Mouse (Mus musculus): ENCODE results near the gene Hapln4. TPM values are rescaled to one million over a fixed set of nuclear protein-coding genes. Genes with fewer than 3 reads are reported as not detected.
"Not testable (repeated sequence)": the region's sequence is repeated elsewhere in the genome, so short reads cannot be mapped to it uniquely, and the experiment has no call there.

Gene Hapln4
- polyA plus RNA-seq, 1 experiment, result 6.0 TPM

DNA sequence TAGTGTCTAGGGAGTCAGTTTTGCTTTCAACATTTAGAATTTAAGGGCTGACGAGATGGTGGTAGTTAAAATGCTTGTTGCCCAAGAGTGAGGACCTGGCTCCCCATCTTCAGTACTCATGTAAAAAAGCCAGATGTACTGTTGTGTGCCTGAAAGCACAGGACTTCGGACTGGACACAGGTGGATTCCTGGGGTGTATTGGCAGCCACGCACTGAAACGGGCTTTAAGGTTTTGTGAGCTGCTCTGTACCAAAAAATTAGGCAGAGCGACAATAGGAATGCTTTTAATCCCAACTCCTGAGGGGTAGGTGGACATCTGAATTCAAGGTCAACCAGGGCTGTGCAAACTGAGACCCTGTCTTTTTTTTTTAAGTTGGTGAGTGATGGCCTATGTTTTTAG, 39.3 kb upstream of the Hapln4 start:
- H3K4me3 ChIP-seq, result peak overlapping the region; percentile 89
- no peaks in the 10 kb centered on the region for H3K27me3 ChIP-seq (ENCODE audit: control insufficient read depth, insufficient read depth, insufficient read length)

DNA sequence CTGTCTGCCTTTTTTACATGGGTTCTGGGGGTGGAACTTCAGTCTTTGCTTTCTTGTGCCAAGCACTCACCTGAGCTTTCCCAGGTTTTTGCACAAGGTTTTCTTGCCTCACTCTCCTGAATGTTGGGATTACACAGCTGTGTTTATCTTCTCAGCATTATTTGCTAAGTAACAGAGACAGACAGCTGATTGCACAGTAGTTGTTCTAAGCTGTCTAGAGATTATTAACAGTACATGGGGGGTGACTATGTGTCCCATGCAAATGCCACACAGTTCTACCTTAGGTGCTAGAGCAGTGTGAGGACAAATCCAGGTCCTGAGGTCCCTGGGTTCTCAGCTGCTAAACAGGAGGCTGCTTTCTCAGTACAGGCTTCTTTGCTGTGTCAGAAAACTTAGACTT, 33.6 kb upstream of the Hapln4 start:
- TF ChIP-seq TCF3 (IDR thresholded peaks at IDR 0.05; ENCODE audit: insufficient read length, low read depth) (no peak), MYOD1 (IDR thresholded peaks at IDR 0.05; ENCODE audit: control insufficient read depth in 1 of 3, insufficient read length in 2 of 3, low read depth in 2 of 3) (no peak), E2F4 (IDR thresholded peaks at IDR 0.05; ENCODE audit: insufficient read depth) (no peak), USF1 (IDR thresholded peaks at IDR 0.05; ENCODE audit: low read depth) (no peak), MYOG (IDR thresholded peaks at IDR 0.05; ENCODE audit: control insufficient read depth in 1 of 3, insufficient read depth in 1 of 3, insufficient read length in 2 of 3, low read depth in 2 of 3) (no peak), SRF (IDR thresholded peaks at IDR 0.05; ENCODE audit: control insufficient read depth, insufficient read length, low read depth) (no peak), CEBPB (IDR thresholded peaks at IDR 0.05; ENCODE audit: insufficient read depth, poor library complexity, severe bottlenecking) (no peak), REST (IDR thresholded peaks at IDR 0.05; ENCODE audit: insufficient read depth, insufficient read length) (no peak), MAX (IDR thresholded peaks at IDR 0.05; ENCODE audit: low read depth) (no peak), POLR2AphosphoS2 (IDR thresholded peaks at IDR 0.05; ENCODE audit: insufficient read length, low read depth) (no peak), TCF12 (IDR thresholded peaks at IDR 0.05; ENCODE audit: insufficient read depth, poor library complexity, severe bottlenecking) (no peak), POLR2A (IDR thresholded peaks at IDR 0.05; ENCODE audit: insufficient read length, low read depth) (no peak)
- Histone ChIP-seq H3K4me2 (ENCODE audit: low read depth) (no peak overlapping the region), H3ac (ENCODE audit: control insufficient read depth, insufficient read length) (no peak overlapping the region)

More for the DNA sequence above, 39.3 kb upstream of the Hapln4 start:
- Histone ChIP-seq H3K4me2 (ENCODE audit: low read depth) (peak overlapping the region; percentile 99), H3ac (ENCODE audit: control insufficient read depth, insufficient read length) (no peak overlapping the region), H3K36me3 (ENCODE audit: control insufficient read depth, insufficient read depth) (no peaks in the 10 kb centered on the region), H3K79me2 (ENCODE audit: control insufficient read depth, insufficient read depth) (peaks cover 79% of the 10 kb centered on the region)
- TF ChIP-seq TCF3 (IDR thresholded peaks at IDR 0.05; ENCODE audit: insufficient read length, low read depth) (no peak), MYOG (IDR thresholded peaks at IDR 0.05; ENCODE audit: control insufficient read depth in 1 of 3, insufficient read depth in 1 of 3, insufficient read length in 2 of 3, low read depth in 2 of 3) (no peak), MYOD1 (IDR thresholded peaks at IDR 0.05; ENCODE audit: control insufficient read depth in 1 of 3, insufficient read length in 2 of 3, low read depth in 2 of 3) (no peak), E2F4 (IDR thresholded peaks at IDR 0.05; ENCODE audit: insufficient read depth) (no peak), USF1 (IDR thresholded peaks at IDR 0.05; ENCODE audit: low read depth) (no peak), POLR2A (IDR thresholded peaks at IDR 0.05; ENCODE audit: insufficient read length, low read depth) (no peak), CEBPB (IDR thresholded peaks at IDR 0.05; ENCODE audit: insufficient read depth, poor library complexity, severe bottlenecking) (no peak), TCF12 (IDR thresholded peaks at IDR 0.05; ENCODE audit: insufficient read depth, poor library complexity, severe bottlenecking) (no peak), REST (IDR thresholded peaks at IDR 0.05; ENCODE audit: insufficient read depth, insufficient read length) (no peak), SRF (IDR thresholded peaks at IDR 0.05; ENCODE audit: control insufficient read depth, insufficient read length, low read depth) (no peak), MAX (IDR thresholded peaks at IDR 0.05; ENCODE audit: low read depth) (no peak), POLR2AphosphoS2 (IDR thresholded peaks at IDR 0.05; ENCODE audit: insufficient read length, low read depth) (no peak)

DNA sequence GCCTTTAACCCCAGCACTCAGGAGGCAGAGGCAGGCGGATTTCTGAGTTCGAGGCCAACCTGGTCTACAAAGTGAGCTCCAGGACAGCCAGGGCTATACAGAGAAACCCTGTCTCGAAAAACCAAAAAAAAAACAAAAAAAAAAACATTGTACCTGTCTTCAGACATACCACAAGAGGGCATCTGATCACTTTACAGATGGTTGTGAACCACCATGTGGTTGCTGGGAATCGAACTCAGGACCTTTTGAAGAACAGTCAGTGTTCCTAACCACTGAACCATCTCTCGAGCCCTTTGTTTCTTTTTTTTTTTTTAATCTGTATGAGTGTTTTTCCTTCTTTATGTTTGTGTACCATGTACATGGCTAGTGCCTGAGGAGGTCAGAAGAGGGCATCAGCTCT, 32.8 kb upstream of the Hapln4 start:
- H3K27me3 ChIP-seq (ENCODE audit: control insufficient read depth, insufficient read depth, insufficient read length); H3ac ChIP-seq (ENCODE audit: control insufficient read depth, insufficient read length); H3K4me2 ChIP-seq (ENCODE audit: low read depth); H3K4me3 ChIP-seq: not testable (repeated sequence)
- peaks cover 17% of the 10 kb centered on the region for H3K79me2 ChIP-seq (ENCODE audit: control insufficient read depth, insufficient read depth)
- peaks cover 29% of the 10 kb centered on the region for H3K36me3 ChIP-seq (ENCODE audit: control insufficient read depth, insufficient read depth)

More for the DNA sequence above, 33.6 kb upstream of the Hapln4 start:
- Histone ChIP-seq H3K4me3 (no peak overlapping the region), H3K36me3 (ENCODE audit: control insufficient read depth, insufficient read depth) (peaks cover 23% of the 10 kb centered on the region), H3K79me2 (ENCODE audit: control insufficient read depth, insufficient read depth) (peaks cover 24% of the 10 kb centered on the region), H3K27me3 (ENCODE audit: control insufficient read depth, insufficient read depth, insufficient read length) (no peaks in the 10 kb centered on the region)

DNA sequence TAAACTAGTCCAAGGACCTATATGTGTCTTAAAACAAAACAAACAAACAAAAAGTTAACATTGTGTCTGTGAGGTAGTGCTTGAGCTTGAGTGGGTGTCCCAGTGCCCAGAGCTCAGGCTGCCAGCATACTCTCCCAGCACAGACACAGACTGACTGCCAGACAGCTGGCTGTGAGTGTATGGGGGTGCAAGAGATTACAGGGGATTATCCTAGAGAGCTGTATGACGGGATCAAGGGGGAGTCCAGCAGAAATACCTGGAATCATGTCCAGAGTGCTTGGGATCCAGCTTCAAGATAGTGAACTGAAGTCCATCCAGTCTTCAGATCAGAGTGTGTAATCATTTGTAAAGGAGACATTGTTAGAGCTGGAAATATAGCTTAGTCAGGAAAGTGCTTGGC, 25.5 kb upstream of the Hapln4 start:
- H3K36me3 ChIP-seq (ENCODE audit: control insufficient read depth, insufficient read depth), result peaks cover 30% of the 10 kb centered on the region
- H3K4me3 ChIP-seq, result no peak overlapping the region
- H3K27me3 ChIP-seq (ENCODE audit: control insufficient read depth, insufficient read depth, insufficient read length), result no peaks in the 10 kb centered on the region
- H3ac ChIP-seq (ENCODE audit: control insufficient read depth, insufficient read length), result no peak overlapping the region
- TF ChIP-seq POLR2AphosphoS2 (IDR thresholded peaks at IDR 0.05; ENCODE audit: insufficient read length, low read depth), result no peak
- no peak for TF ChIP-seq MYOD1 (IDR thresholded peaks at IDR 0.05; ENCODE audit: control insufficient read depth in 1 of 3, insufficient read length in 2 of 3, low read depth in 2 of 3)
- no peak for TF ChIP-seq E2F4 (IDR thresholded peaks at IDR 0.05; ENCODE audit: insufficient read depth)
- H3K4me2 ChIP-seq (ENCODE audit: low read depth), result no peak overlapping the region
- H3K79me2 ChIP-seq (ENCODE audit: control insufficient read depth, insufficient read depth), result no peaks in the 10 kb centered on the region

DNA sequence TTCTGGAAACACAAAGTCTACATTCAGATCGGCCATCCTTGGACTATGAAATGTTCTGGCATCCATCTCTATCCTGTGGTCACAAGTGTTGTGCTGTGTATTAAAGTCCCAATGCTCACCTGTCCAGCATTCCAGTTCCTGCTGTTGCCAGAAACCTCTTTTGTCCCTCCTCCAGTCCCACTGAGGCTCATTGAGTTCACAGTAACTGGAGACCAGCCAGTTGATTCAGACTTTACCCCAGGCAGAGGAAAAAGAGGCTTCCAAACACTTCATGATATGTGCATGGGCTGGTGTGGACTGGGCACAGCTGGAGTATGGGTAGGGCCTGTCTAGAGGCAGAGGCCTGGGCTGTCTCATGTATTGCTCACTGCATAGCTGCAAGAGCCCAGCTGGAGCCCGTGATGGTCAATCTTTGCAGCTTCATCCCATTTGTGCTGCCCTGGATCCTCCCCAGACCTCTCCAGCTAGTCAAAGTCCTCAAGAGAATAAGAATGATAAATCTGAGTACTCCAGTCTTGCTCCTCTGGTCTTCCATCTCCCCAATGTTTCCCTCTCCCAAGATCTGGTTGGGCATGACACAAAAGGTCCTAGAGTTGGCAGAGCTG, 11.3 kb upstream of the Hapln4 start:
- no peaks in the 10 kb centered on the region for H3K27me3 ChIP-seq (ENCODE audit: control insufficient read depth, insufficient read depth, insufficient read length)
- no peak overlapping the region for H3K4me3 ChIP-seq
- H3ac ChIP-seq (ENCODE audit: control insufficient read depth, insufficient read length), result no peak overlapping the region
- TF ChIP-seq REST (IDR thresholded peaks at IDR 0.05; ENCODE audit: insufficient read depth, insufficient read length) (no peak), MYOG (IDR thresholded peaks at IDR 0.05; ENCODE audit: control insufficient read depth in 1 of 3, insufficient read depth in 1 of 3, insufficient read length in 2 of 3, low read depth in 2 of 3) (no peak), POLR2A (IDR thresholded peaks at IDR 0.05; ENCODE audit: insufficient read length, low read depth) (no peak), E2F4 (IDR thresholded peaks at IDR 0.05; ENCODE audit: insufficient read depth) (no peak), MYOD1 (IDR thresholded peaks at IDR 0.05; ENCODE audit: control insufficient read depth in 1 of 3, insufficient read length in 2 of 3, low read depth in 2 of 3) (no peak), MAX (IDR thresholded peaks at IDR 0.05; ENCODE audit: low read depth) (no peak), POLR2AphosphoS2 (IDR thresholded peaks at IDR 0.05; ENCODE audit: insufficient read length, low read depth) (no peak), SRF (IDR thresholded peaks at IDR 0.05; ENCODE audit: control insufficient read depth, insufficient read length, low read depth) (no peak), CEBPB (IDR thresholded peaks at IDR 0.05; ENCODE audit: insufficient read depth, poor library complexity, severe bottlenecking) (no peak), TCF12 (IDR thresholded peaks at IDR 0.05; ENCODE audit: insufficient read depth, poor library complexity, severe bottlenecking) (no peak), USF1 (IDR thresholded peaks at IDR 0.05; ENCODE audit: low read depth) (no peak)
- H3K36me3 ChIP-seq (ENCODE audit: control insufficient read depth, insufficient read depth), result peaks cover 13% of the 10 kb centered on the region
- no peak overlapping the region for H3K4me2 ChIP-seq (ENCODE audit: low read depth)
- no peaks in the 10 kb centered on the region for H3K79me2 ChIP-seq (ENCODE audit: control insufficient read depth, insufficient read depth)
